Mouse (Mus musculus) lung, postnatal 0 days (tissue): Measurements from ENCODE around the gene Safb2. TPM values are rescaled to one million over a fixed set of nuclear protein-coding genes. Genes with fewer than 3 reads are reported as not detected.

Experiments used
- ATAC-seq: fragments of 200-750 bp; cut with Nextera tagmentation; 2 replicates; pipeline ENCODE4 v1.8.0; 2017; ENCODE audit warnings: moderate library complexity
- DNase-seq: peaks from one replicate; pipeline ENCODE4 v3.0.0-alpha.2; 2016; ENCODE audit warnings: low spot score
- H3K27ac ChIP-seq: fragments of 300-500 bp; sonication (generic); 2 replicates; pipeline ENCODE4 v1.5.1; 2014; ENCODE audit warnings: antibody characterized with exemption, mild to moderate bottlenecking, low read length, mixed read lengths
- H3K27me3 ChIP-seq: fragments of 300-500 bp; sonication (generic); replicated peaks from 2 replicates; pipeline ENCODE4 v1.6.1; 2014; ENCODE audit warnings: low read length, mixed read lengths; ENCODE audit not compliant: insufficient read depth
- H3K36me3 ChIP-seq: fragments of 300-500 bp; sonication (generic); 2 replicates; pipeline ENCODE4 v1.6.1; 2014; ENCODE audit warnings: low read length, mixed read lengths; ENCODE audit not compliant: insufficient read depth
- H3K4me1 ChIP-seq: fragments of 300-500 bp; sonication (generic); 2 replicates; pipeline ENCODE4 v1.6.1; 2014; ENCODE audit warnings: antibody characterized with exemption, low read depth, low read length, mixed read lengths; ENCODE audit not compliant: insufficient read depth
- H3K4me2 ChIP-seq: fragments of 300-500 bp; sonication (generic); replicated peaks from 2 replicates; pipeline ENCODE4 v1.6.1; 2014; ENCODE audit warnings: low read depth, mild to moderate bottlenecking, low read length, moderate library complexity, mixed read lengths
- H3K4me3 ChIP-seq: fragments of 300-500 bp; sonication (generic); 2 replicates; pipeline ENCODE4 v1.5.1; 2014; ENCODE audit warnings: low read depth, low read length
- H3K9ac ChIP-seq: fragments of 300-500 bp; sonication (generic); replicated peaks from 2 replicates; pipeline ENCODE4 v1.6.1; 2014; ENCODE audit warnings: low read depth, mild to moderate bottlenecking
- H3K9me3 ChIP-seq: fragments of 300-500 bp; sonication (generic); 2 replicates; pipeline ENCODE4 v1.6.1; 2016; ENCODE audit warnings: low read length, mixed read lengths
- CTCF ChIP-seq: IDR thresholded peaks from 2 replicates; pipeline ENCODE4 v1.5.1; 2016; ENCODE audit warnings: antibody characterized with exemption, mild to moderate bottlenecking
- EP300 ChIP-seq: IDR thresholded peaks from 2 replicates; pipeline ENCODE4 v1.6.1; 2016; ENCODE audit warnings: antibody characterized with exemption, mild to moderate bottlenecking, control low read depth
- WGBS: fragments of 180-500 bp; shearing (Covaris S2); extraction: QIAGEN DNeasy Blood & Tissue Kit; methylation state at CpG from one replicate; pipeline ENCODE4 v1.1.7; 2014; 5-methylcytosine and 5-hydroxymethylcytosine counted together
- polyA plus RNA-seq: library from polyadenylated mRNA; unstranded; fragments of >200 nt; fragmentation: Nextera tagmentation; extraction: Ambion mirVana; gene quantifications from 2 replicates; pipeline ENCODE4 v1.2.1, GENCODE M21; 2015

Safb2 gene
- polyA plus RNA-seq, 1 experiment from 2014 or later = 36.8 TPM

DNA sequence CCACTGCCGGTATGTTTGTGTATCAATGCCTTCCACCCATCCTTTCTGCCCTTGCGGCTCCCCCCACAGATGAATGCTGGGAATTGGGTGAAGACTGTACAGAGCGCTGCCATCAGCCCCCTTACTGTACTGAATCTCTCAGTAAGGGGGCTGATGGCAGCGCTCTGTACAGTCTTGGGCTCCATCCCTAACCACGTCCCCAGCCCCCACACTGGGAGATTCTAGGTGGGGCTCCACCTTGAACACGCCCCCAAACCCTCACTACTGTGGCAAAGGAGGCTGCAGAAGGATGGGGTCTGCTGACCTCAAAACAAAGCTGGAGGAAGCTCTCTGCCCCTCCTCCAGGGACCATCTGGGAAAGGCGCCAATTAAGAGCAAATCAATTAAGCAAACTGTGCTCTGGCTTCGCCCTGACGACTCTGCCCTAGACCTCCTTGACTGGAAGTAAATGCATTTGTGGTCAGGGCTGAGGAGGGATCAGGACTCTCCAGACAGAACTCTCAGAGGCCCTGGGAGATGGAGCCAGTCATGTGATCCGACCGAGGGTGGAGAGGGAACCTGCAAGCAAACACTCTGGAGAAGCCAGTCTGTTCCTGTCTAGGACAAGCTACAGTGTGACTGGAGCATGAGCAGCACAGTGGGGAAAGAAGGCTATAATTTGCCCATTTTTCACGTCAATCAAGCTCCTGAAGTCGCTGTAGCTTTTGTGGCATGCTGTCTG, 68.5 kb downstream of the Safb2 start:
- Histone ChIP-seq H3K27me3 (peaks cover 23% of the 10 kb centered on the region), H3K4me2 (no peak overlapping the region)
- WGBS = 15% methylated on average over 13 of the region's 13 CpGs

GRCm38 (mm10) chr17:56514916-56515315, 69.5 kb downstream of the Safb2 start:
- H3K4me3 ChIP-seq = no peak overlapping the region
- H3K4me2 ChIP-seq = no peak overlapping the region
- TF ChIP-seq EP300 (no peak), CTCF (no peak)
- no peaks in the 10 kb centered on the region for H3K9me3 ChIP-seq
- no peak overlapping the region for H3K9ac ChIP-seq
- no peaks in the 10 kb centered on the region; the same call in 1 of the 2 replicates for H3K4me1 ChIP-seq
- 43% methylated on average over 12 of the region's 12 CpGs for WGBS
- no peaks in the 10 kb centered on the region for H3K36me3 ChIP-seq
- no peak overlapping the region for H3K27ac ChIP-seq
- DNase-seq = no peak
- H3K27me3 ChIP-seq = peaks cover 33% of the 10 kb centered on the region
- ATAC-seq = no peak

More for the DNA sequence above, 68.5 kb downstream of the Safb2 start:
- no peaks in the 10 kb centered on the region; the same call in 1 of the 2 replicates for H3K4me1 ChIP-seq
- H3K9ac ChIP-seq = no peak overlapping the region
- DNase-seq (peak; percentile 40), ATAC-seq (peak; percentile 81)
- TF ChIP-seq CTCF (no peak), EP300 (no peak)
- H3K27ac ChIP-seq = no peak overlapping the region
- no peaks in the 10 kb centered on the region for H3K9me3 ChIP-seq
- no peaks in the 10 kb centered on the region for H3K36me3 ChIP-seq
- H3K4me3 ChIP-seq = no peak overlapping the region

DNA sequence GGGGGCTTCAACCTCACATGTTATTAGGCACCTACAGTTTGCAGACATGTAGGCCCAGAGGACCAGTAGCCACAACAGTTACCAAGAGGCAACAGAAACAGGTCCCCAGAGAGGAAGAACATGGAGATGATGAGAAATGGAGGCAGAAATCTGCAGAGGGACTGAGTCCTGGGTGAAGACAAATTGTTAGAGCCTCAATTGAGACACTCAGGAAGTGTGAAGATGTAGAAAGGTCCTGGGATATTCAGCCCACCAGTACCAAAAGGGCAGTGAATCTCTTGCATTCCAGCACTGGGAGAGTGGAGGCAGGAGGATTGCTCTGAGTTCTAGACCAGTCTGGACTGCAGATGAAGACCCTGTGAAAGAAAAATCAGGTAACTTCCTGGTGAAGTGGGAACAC, 70.1 kb downstream of the Safb2 start:
- Histone ChIP-seq H3K4me2 (no peak overlapping the region), H3K27me3 (peaks cover 35% of the 10 kb centered on the region), H3K4me3 (no peak overlapping the region), H3K4me1 (no peaks in the 10 kb centered on the region; the same call in 1 of the 2 replicates), H3K27ac (no peak overlapping the region), H3K9me3 (no peaks in the 10 kb centered on the region), H3K36me3 (no peaks in the 10 kb centered on the region), H3K9ac (no peak overlapping the region)
- TF ChIP-seq EP300 (no peak), CTCF (no peak)
- DNase-seq (no peak), ATAC-seq (no peak)

- no peak for ATAC-seq
- no peak within 1 kb of the TSS for H3K27ac ChIP-seq
- no peak within 1 kb of the TSS for H3K9ac ChIP-seq
- H3K9me3 ChIP-seq = no peaks in the 10 kb centered on the region
- no peaks in the 10 kb centered on the region for H3K36me3 ChIP-seq
- no peak for DNase-seq
- peaks cover 35% of the 10 kb centered on the region for H3K27me3 ChIP-seq
- no peak for TF ChIP-seq CTCF
- TF ChIP-seq EP300 = no peak
- H3K4me3 ChIP-seq = peak within 1 kb of the TSS; percentile 14; the same call in 1 of the 2 replicates
- H3K4me2 ChIP-seq = peak within 1 kb of the TSS; percentile 25; the same call in 1 of the 2 replicates
- peaks cover 2% of the 10 kb centered on the region; the same call in 1 of the 2 replicates for H3K4me1 ChIP-seq
- 58% methylated on average over 22 of the region's 22 CpGs for WGBS
Observed at GRCm38 (mm10) chr17:56512310-56512709, 72.1 kb downstream of the Safb2 start, which contains the start of gene Znrf4. TSS of gene Znrf4 (minus strand) at chr17:56512431.

DNA sequence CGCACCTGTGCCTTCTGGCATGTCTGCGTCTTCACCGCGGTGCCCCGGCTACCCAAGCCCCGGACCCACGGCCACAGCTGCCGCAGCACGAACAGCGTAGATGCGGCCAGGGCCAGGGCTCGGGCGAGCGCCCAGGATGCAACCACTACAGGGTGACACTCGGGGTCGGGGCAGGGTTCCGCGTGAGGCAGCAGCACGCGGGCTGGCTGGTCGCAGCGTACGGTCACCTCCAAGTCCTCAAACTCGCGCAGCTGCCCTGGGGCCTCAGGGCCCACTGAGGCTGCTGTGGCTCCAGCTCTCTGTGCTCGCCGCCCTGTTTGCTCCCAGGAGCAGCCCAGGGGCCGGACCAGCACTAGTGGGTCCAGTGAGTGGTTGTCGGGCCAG, 72.7 kb downstream of the Safb2 start:
- DNase-seq = no peak
- peaks cover 2% of the 10 kb centered on the region; the same call in 1 of the 2 replicates for H3K4me1 ChIP-seq
- no peak for ATAC-seq
- H3K9me3 ChIP-seq = no peaks in the 10 kb centered on the region
- 27% methylated on average over 27 of the region's 29 CpGs for WGBS
- no peak for TF ChIP-seq CTCF
- no peak for TF ChIP-seq EP300
- H3K4me2 ChIP-seq = no peak overlapping the region
- H3K4me3 ChIP-seq = no peak overlapping the region
- no peak overlapping the region for H3K9ac ChIP-seq
- no peaks in the 10 kb centered on the region for H3K36me3 ChIP-seq
- H3K27me3 ChIP-seq = peaks cover 35% of the 10 kb centered on the region
- H3K27ac ChIP-seq = no peak overlapping the region

GRCm38 (mm10) chr17:56510970-56511706, 73.2 kb downstream of the Safb2 start:
- H3K27me3 ChIP-seq = peaks cover 35% of the 10 kb centered on the region
- peak overlapping the region; percentile 25; the same call in 1 of the 2 replicates for H3K4me2 ChIP-seq

More at GRCm38 (mm10) chr17:56510970-56511706, 73.2 kb downstream of the Safb2 start:
- ATAC-seq (no peak), DNase-seq (peak; percentile 21)
- no peak for TF ChIP-seq CTCF
- no peak for TF ChIP-seq EP300
- WGBS = 3% methylated on average over 58 of the region's 60 CpGs
- no peaks in the 10 kb centered on the region for H3K36me3 ChIP-seq
- peaks cover 2% of the 10 kb centered on the region; the same call in 1 of the 2 replicates for H3K4me1 ChIP-seq
- H3K4me3 ChIP-seq = peak overlapping the region; percentile 14; the same call in 1 of the 2 replicates
- H3K9me3 ChIP-seq = no peaks in the 10 kb centered on the region
- no peak overlapping the region for H3K27ac ChIP-seq
- H3K9ac ChIP-seq = no peak overlapping the region

Other genes with a start within 250 kb of the Safb2 start
- 25.6 and 29.6 TPM in 2 replicates for gene Ptprs, start 108.1 kb downstream of the Safb2 start, polyA plus RNA-seq
- gene Znrf4, start 72.2 kb downstream of the Safb2 start, polyA plus RNA-seq = not detected in 2 replicates
- gene Gm20219, start 30.2 kb downstream of the Safb2 start, polyA plus RNA-seq = 3.5 and 3.8 TPM in 2 replicates
- gene Safb, start 240 bp upstream of the Safb2 start, polyA plus RNA-seq = 43.4 and 47.1 TPM in 2 replicates
- gene 2410015M20Rik, start 25.2 kb upstream of the Safb2 start, polyA plus RNA-seq = 201 and 230 TPM in 2 replicates
- gene Rpl36, start 28.8 kb upstream of the Safb2 start, polyA plus RNA-seq = 1,643 and 1,764 TPM in 2 replicates
- gene Lonp1, start 42.3 kb upstream of the Safb2 start, polyA plus RNA-seq = 23.4 and 24.2 TPM in 2 replicates
- gene Catsperd, start 43.6 kb upstream of the Safb2 start, polyA plus RNA-seq = 0.12 and 0.32 TPM in 2 replicates
- gene Ranbp3, start 88.7 kb upstream of the Safb2 start, polyA plus RNA-seq = 42.6 and 44.8 TPM in 2 replicates
- 380 and 426 TPM in 2 replicates for gene Ndufa11, start 133.2 kb upstream of the Safb2 start, polyA plus RNA-seq
- 17.2 and 17.5 TPM in 2 replicates for gene Vmac, start 133.4 kb upstream of the Safb2 start, polyA plus RNA-seq
- 10.5 and 10.7 TPM in 2 replicates for gene Nrtn, start 172.9 kb upstream of the Safb2 start, polyA plus RNA-seq
- gene Dus3l, start 180.2 kb upstream of the Safb2 start, polyA plus RNA-seq = 26.3 and 29.7 TPM in 2 replicates
- 0.23 and 0.33 TPM in 2 replicates for gene Prr22, start 185.7 kb upstream of the Safb2 start, polyA plus RNA-seq
- gene Rfx2, start 246.4 kb upstream of the Safb2 start, polyA plus RNA-seq = 5.9 and 6.6 TPM in 2 replicates